Mouse (Mus musculus): ENCODE data around the gene Ace2. TPM values are rescaled to one million over a fixed set of nuclear protein-coding genes. Genes with fewer than 3 reads are reported as not detected.
A peak's percentile ranks its signal among the peaks of the same experiment; 100 is the strongest.

The Ace2 gene
- polyA plus RNA-seq, 1 experiment from 2014 or later: 18.6 TPM

DNA sequence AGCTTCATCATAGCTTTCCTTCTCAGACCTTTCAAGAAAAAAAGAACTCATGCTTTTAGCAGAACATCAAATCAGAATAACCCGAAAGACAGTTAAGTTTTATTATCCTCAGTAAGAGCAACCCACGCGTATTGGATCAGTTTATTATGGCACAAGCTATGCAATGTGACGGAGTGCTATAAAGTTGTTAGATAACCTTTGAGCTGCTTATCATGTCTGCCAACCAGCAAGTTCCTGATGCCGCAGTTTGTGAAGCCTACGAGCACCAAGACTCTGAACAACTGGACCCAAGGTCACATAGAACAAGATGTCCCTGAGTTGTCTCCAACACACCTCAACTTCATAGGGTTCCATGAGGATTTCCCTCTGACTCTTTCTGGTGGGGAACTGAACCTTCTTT, 25.4 kb upstream of the Ace2 start:
- ATAC-seq (ENCODE audit: insufficient read depth, low FRiP score): no peak
- H3K27ac ChIP-seq (ENCODE audit: low read length): no peak overlapping the region
- no peaks in the 10 kb centered on the region for H3K4me1 ChIP-seq (ENCODE audit: control insufficient read depth, insufficient read depth, low read length)
- no peaks in the 10 kb centered on the region for H3K27me3 ChIP-seq (ENCODE audit: control insufficient read depth, insufficient read depth, low read length)
- no peaks in the 10 kb centered on the region for H3K9me3 ChIP-seq (replicated peaks; ENCODE audit: control insufficient read depth, low read length)
- 79% methylated on average over 6 of the region's 6 CpGs for WGBS
- H3K4me3 ChIP-seq (replicated peaks; ENCODE audit: low read length): no peak overlapping the region
- no peaks in the 10 kb centered on the region for H3K36me3 ChIP-seq (ENCODE audit: control insufficient read depth, insufficient read depth, low read length)
- no peak overlapping the region for H3K9ac ChIP-seq (ENCODE audit: low read length)
- H3K4me2 ChIP-seq (ENCODE audit: low read depth, low read length): no peak overlapping the region

DNA sequence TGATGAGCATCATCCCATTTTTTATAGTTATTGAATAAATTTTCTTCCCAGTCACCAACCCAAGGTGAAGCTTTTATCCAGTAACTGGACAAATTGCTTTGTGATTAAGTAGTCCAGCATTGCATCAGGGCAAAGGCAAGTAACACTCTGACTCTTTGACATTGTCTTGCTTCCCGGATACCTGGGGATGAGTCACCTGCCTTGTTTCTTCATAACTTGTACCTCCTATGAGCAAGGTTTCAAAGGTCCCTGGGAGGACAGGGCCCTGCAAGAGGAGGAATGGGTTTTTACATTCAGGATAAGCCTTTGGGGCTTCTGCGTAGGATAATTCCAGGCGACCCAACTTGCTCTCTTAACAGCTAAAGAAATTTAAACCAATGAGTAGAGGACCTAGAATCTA, 15.2 kb upstream of the Ace2 start:
- ATAC-seq (ENCODE audit: insufficient read depth, low FRiP score): no peak
- Histone ChIP-seq H3K27me3 (ENCODE audit: control insufficient read depth, insufficient read depth, low read length) (no peaks in the 10 kb centered on the region; the same call in 1 of the 2 replicates), H3K27ac (ENCODE audit: low read length) (no peak overlapping the region), H3K4me1 (ENCODE audit: control insufficient read depth, insufficient read depth, low read length) (no peaks in the 10 kb centered on the region), H3K4me2 (ENCODE audit: low read depth, low read length) (no peak overlapping the region), H3K9me3 (replicated peaks; ENCODE audit: control insufficient read depth, low read length) (no peaks in the 10 kb centered on the region), H3K4me3 (replicated peaks; ENCODE audit: low read length) (no peak overlapping the region), H3K9ac (ENCODE audit: low read length) (no peak overlapping the region), H3K36me3 (ENCODE audit: control insufficient read depth, insufficient read depth, low read length) (no peaks in the 10 kb centered on the region)
- 87% methylated on average over 3 of the region's 3 CpGs for WGBS

DNA sequence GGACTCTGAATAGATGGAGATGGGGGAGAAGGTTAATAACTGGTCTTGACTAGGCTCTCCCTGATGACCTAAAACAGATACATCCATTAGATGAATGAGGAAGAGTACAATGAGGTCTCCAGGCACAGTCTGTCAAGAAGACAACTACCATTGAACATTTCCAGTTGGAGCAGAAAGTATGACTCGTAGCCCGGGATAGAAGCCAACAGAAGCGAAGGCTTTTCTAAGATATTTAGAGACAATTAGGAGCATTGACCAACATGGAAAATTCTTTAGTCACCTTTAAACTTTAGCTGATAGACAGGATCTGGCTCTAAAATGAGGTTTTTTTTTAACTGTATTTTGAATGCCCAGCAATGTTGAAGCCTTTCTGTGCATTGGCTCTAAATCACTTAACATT, 5.6 kb upstream of the Ace2 start:
- Histone ChIP-seq H3K27me3 (ENCODE audit: control insufficient read depth, insufficient read depth, low read length) (peaks cover 4% of the 10 kb centered on the region; the same call in 1 of the 2 replicates), H3K27ac (ENCODE audit: low read length) (no peak overlapping the region), H3K4me3 (replicated peaks; ENCODE audit: low read length) (no peak overlapping the region), H3K36me3 (ENCODE audit: control insufficient read depth, insufficient read depth, low read length) (no peaks in the 10 kb centered on the region), H3K4me1 (ENCODE audit: control insufficient read depth, insufficient read depth, low read length) (no peaks in the 10 kb centered on the region), H3K4me2 (ENCODE audit: low read depth, low read length) (no peak overlapping the region), H3K9ac (ENCODE audit: low read length) (no peak overlapping the region), H3K9me3 (replicated peaks; ENCODE audit: control insufficient read depth, low read length) (no peaks in the 10 kb centered on the region)
- no peak for ATAC-seq (ENCODE audit: insufficient read depth, low FRiP score)
- WGBS: 87% methylated on average over 3 of the region's 3 CpGs

DNA sequence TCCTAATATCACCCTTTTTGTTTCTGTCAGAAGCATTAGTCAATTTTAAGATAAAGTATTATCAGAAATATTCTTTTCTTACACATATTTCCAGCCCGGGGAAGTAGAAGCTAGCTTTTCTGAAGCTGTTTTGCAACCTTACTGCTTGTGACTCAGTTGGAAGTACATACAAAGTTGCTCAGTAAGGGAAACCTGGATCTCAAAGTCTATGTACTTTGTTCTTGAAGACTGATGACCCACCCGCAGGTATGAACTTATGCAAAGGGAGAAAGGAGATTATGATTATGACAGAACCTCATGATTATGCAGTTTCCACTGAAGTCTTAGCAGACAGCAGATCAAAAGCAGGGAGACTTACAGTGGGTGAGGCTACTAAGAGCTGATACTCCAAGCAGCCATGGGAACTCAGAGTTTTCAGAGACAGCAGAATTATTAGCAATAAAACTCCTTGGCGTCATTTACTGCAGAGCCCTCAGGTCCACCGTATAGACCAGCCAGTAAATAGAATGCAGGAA, 3.8 kb upstream of the Ace2 start:
- H3K4me2 ChIP-seq (ENCODE audit: low read depth, low read length): no peak overlapping the region
- peak; percentile 37; the same call in 1 of the 2 replicates for ATAC-seq (ENCODE audit: insufficient read depth, low FRiP score)
- H3K9me3 ChIP-seq (replicated peaks; ENCODE audit: control insufficient read depth, low read length): no peaks in the 10 kb centered on the region
- H3K4me3 ChIP-seq (replicated peaks; ENCODE audit: low read length): no peak overlapping the region
- peaks cover 2% of the 10 kb centered on the region; the same call in 1 of the 2 replicates for H3K27me3 ChIP-seq (ENCODE audit: control insufficient read depth, insufficient read depth, low read length)
- no peaks in the 10 kb centered on the region for H3K4me1 ChIP-seq (ENCODE audit: control insufficient read depth, insufficient read depth, low read length)
- WGBS: 69% methylated on average over 4 of the region's 4 CpGs
- no peak overlapping the region for H3K9ac ChIP-seq (ENCODE audit: low read length)
- H3K36me3 ChIP-seq (ENCODE audit: control insufficient read depth, insufficient read depth, low read length): no peaks in the 10 kb centered on the region
- no peak overlapping the region for H3K27ac ChIP-seq (ENCODE audit: low read length)

DNA sequence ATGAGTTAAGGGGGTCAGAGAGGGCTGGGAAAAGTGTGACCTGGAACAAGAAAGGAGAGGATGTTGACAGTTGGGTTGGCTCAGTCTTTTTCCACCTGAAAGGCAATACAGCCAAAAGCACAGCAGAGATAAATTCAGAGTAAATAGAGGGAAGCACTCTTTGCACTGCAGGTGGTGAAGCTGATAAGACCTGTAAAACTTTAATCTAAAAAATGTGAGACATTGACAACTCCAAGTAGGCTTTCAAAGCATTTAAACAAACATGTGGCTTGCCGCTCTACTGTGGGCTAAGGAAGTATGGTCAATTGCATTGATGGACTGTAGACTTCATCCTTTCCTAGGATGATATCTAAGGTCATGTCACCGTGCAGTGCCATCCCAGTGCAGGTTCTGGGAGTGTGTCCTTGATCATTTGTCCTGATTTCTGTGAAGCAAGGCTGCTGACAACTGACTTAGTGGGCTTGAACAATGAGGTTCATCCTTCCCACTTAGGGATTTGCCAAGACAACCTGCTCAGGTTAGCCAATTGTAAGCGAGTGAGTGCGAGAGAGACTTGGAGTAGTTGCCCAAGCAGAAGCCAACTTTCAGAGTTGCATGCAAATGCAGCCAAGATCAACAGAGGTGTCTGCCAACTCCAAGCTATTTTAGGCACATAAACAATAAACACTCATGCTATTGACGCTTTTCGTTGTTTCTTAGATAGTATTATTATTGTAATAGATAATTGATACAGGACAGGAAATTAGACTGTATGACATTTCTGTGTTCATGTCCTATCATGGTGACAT, 6.5 kb downstream of the Ace2 start:
- Histone ChIP-seq H3K27me3 (ENCODE audit: control insufficient read depth, insufficient read depth, low read length) (peaks cover 3% of the 10 kb centered on the region; the same call in 1 of the 2 replicates), H3K9me3 (replicated peaks; ENCODE audit: control insufficient read depth, low read length) (no peaks in the 10 kb centered on the region), H3K9ac (ENCODE audit: low read length) (no peak overlapping the region), H3K27ac (ENCODE audit: low read length) (no peak overlapping the region), H3K4me2 (ENCODE audit: low read depth, low read length) (no peak overlapping the region), H3K4me3 (replicated peaks; ENCODE audit: low read length) (no peak overlapping the region), H3K36me3 (ENCODE audit: control insufficient read depth, insufficient read depth, low read length) (no peaks in the 10 kb centered on the region), H3K4me1 (ENCODE audit: control insufficient read depth, insufficient read depth, low read length) (no peaks in the 10 kb centered on the region)
- ATAC-seq (ENCODE audit: insufficient read depth, low FRiP score): peak; percentile 56; the same call in 1 of the 2 replicates
- 67% methylated on average over 6 of the region's 6 CpGs for WGBS

DNA sequence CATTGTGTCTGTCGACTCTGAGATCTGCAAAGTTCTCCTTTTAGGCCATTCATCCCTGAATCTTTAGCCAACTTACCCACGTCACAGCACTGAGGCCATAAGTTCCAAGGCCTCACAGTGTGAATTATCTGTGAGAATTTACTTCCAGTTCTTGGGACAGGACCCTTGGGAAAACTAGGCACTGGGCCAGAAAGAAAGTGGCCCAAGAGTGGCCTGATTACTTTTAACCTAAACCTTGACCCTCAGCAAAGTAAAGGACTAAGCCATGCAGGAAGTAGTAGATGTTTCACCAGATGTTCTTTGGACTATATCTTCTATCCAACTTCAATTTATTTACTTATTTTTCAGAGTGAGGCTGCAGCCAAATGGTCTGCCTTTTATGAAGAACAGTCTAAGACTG, 13.6 kb downstream of the Ace2 start:
- H3K4me2 ChIP-seq (ENCODE audit: low read depth, low read length): no peak overlapping the region
- no peak for ATAC-seq (ENCODE audit: insufficient read depth, low FRiP score)
- H3K4me1 ChIP-seq (ENCODE audit: control insufficient read depth, insufficient read depth, low read length): no peaks in the 10 kb centered on the region
- no peaks in the 10 kb centered on the region for H3K9me3 ChIP-seq (replicated peaks; ENCODE audit: control insufficient read depth, low read length)
- WGBS: 57% methylated on average over 2 of the region's 2 CpGs
- H3K4me3 ChIP-seq (replicated peaks; ENCODE audit: low read length): no peak overlapping the region
- H3K9ac ChIP-seq (ENCODE audit: low read length): no peak overlapping the region
- no peaks in the 10 kb centered on the region for H3K27me3 ChIP-seq (ENCODE audit: control insufficient read depth, insufficient read depth, low read length)
- no peaks in the 10 kb centered on the region for H3K36me3 ChIP-seq (ENCODE audit: control insufficient read depth, insufficient read depth, low read length)
- H3K27ac ChIP-seq (ENCODE audit: low read length): no peak overlapping the region

DNA sequence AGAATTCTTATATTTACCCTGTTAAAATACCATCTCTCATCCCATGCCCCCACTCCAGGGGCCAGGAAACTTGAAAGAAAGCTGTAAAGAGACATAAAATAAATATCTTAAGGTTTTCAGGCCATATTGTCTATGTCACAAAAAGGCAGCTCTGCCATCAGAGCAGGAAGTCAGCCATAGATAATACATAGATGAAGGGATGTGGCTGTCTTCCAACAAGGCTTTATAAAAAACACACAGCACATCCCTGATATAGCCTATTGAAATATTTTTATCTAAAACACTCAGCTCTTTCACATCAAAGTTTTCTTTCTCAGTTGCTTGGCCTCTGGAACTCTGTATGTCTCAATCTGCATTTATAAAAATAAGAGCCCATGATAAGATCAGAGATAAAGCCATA, 14.5 kb downstream of the Ace2 start:
- H3K4me2 ChIP-seq (ENCODE audit: low read depth, low read length): no peak overlapping the region
- no peak for ATAC-seq (ENCODE audit: insufficient read depth, low FRiP score)
- no peak overlapping the region for H3K4me3 ChIP-seq (replicated peaks; ENCODE audit: low read length)
- H3K36me3 ChIP-seq (ENCODE audit: control insufficient read depth, insufficient read depth, low read length): no peaks in the 10 kb centered on the region
- no peaks in the 10 kb centered on the region for H3K4me1 ChIP-seq (ENCODE audit: control insufficient read depth, insufficient read depth, low read length)
- H3K9ac ChIP-seq (ENCODE audit: low read length): no peak overlapping the region
- no peaks in the 10 kb centered on the region for H3K27me3 ChIP-seq (ENCODE audit: control insufficient read depth, insufficient read depth, low read length)
- no peak overlapping the region for H3K27ac ChIP-seq (ENCODE audit: low read length)
- no peaks in the 10 kb centered on the region for H3K9me3 ChIP-seq (replicated peaks; ENCODE audit: control insufficient read depth, low read length)

DNA sequence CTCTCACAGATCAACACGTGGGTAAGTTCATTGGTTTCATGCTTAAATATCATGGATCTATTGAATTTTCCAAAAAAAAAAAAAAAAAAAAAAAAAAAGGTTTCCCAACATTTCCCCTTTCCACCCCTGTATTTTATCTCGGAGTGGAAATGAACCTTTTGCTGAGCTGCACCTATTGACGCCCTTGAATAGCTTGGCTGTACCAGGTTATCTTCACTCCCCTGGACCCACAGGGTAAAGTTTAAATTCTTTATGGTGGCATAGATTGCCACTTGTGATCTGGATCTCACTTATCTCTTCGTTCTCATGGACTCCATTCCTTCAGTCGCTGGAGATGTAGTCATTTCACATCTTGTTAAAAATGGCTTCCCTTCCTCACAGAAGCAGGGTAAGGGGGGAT, 15.5 kb downstream of the Ace2 start:
- WGBS: 80% methylated on average over 5 of the region's 5 CpGs
- Histone ChIP-seq H3K9me3 (replicated peaks; ENCODE audit: control insufficient read depth, low read length) (no peaks in the 10 kb centered on the region), H3K36me3 (ENCODE audit: control insufficient read depth, insufficient read depth, low read length) (no peaks in the 10 kb centered on the region), H3K4me3 (replicated peaks; ENCODE audit: low read length) (no peak overlapping the region), H3K9ac (ENCODE audit: low read length) (no peak overlapping the region), H3K27me3 (ENCODE audit: control insufficient read depth, insufficient read depth, low read length) (no peaks in the 10 kb centered on the region), H3K27ac (ENCODE audit: low read length) (no peak overlapping the region), H3K4me1 (ENCODE audit: control insufficient read depth, insufficient read depth, low read length) (no peaks in the 10 kb centered on the region), H3K4me2 (ENCODE audit: low read depth, low read length) (no peak overlapping the region)
- no peak for ATAC-seq (ENCODE audit: insufficient read depth, low FRiP score)

DNA sequence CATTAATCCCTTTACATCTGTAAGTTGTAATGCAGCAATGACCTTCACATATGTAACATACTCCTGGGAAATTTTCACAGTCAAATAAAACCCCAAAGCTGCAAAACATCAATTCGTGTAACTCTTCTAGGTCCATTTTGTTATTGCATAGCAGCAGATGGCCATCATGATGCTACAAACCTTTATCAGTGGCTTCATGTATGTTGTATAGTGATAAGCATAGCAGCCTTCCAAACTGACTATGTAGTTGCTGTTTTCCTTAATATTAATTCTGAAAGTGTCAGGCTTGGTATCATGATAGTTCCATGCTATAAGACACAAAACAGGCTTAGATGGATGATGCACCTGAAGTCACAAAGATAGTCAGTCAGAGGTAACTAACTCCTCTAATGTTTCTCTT, 25.5 kb downstream of the Ace2 start:
- H3K27me3 ChIP-seq (ENCODE audit: control insufficient read depth, insufficient read depth, low read length): no peaks in the 10 kb centered on the region; the same call in 1 of the 2 replicates
- no peaks in the 10 kb centered on the region for H3K9me3 ChIP-seq (replicated peaks; ENCODE audit: control insufficient read depth, low read length)
- WGBS: 85% methylated on average over 1 of the region's 1 CpGs
- no peaks in the 10 kb centered on the region for H3K4me1 ChIP-seq (ENCODE audit: control insufficient read depth, insufficient read depth, low read length)
- H3K4me2 ChIP-seq (ENCODE audit: low read depth, low read length): no peak overlapping the region
- H3K9ac ChIP-seq (ENCODE audit: low read length): no peak overlapping the region
- H3K27ac ChIP-seq (ENCODE audit: low read length): no peak overlapping the region
- no peak for ATAC-seq (ENCODE audit: insufficient read depth, low FRiP score)
- no peak overlapping the region for H3K4me3 ChIP-seq (replicated peaks; ENCODE audit: low read length)
- H3K36me3 ChIP-seq (ENCODE audit: control insufficient read depth, insufficient read depth, low read length): no peaks in the 10 kb centered on the region

Measured in stomach, embryonic 16.5 days (tissue).